Mouse (Mus musculus): ENCODE measurements around the gene Tpra1.

DNA sequence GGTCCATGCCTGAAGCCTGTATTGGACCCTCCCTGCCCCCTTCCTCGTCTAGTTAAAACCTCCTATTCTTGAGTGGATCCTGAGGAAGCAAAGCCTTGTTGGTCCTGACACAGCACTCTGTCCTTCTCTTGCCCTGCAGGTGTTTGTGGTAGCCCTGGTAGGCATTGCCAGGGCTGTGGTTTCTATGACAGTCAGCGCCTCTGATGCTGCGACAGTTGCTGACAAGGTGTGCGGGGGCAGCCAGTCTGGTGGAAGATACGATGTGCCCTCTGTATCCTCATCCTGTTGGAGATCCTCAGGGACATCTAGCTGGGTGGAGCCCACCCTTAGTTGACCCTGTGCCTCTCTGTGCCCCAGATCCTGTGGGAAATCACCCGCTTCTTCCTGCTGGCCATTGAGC lies 7.1 kb downstream of the Tpra1 start:
- no peak for TF ChIP-seq CTCF (IDR thresholded peaks at IDR 0.05; ENCODE audit: extremely low read depth, insufficient read length, insufficient replicate concordance, low read depth, low read length)
- no peak for TF ChIP-seq POLR2A (IDR thresholded peaks at IDR 0.05; ENCODE audit: low read depth, low read length)
